8 mouse cellular contexts compared by ENCODE assay signal in genomic region chr2:73428803-73429468, GRCm38 (mm10). TPM values are rescaled to one million over a fixed set of nuclear protein-coding genes. Genes with fewer than 3 reads are reported as not detected.
DNase-seq lines count a peak whose midpoint lies in the region; ATAC-seq and TF ChIP-seq lines count a peak whose summit lies in the region.
"Had no signal": no experiment of that assay in that cellular context is flagged by ENCODE, and none has a peak within 500 bp of the region (broad histone marks: within the 10 kb centered on the region; RNA-seq: fewer than 3 reads in every experiment).

No protein-coding gene starts in this region.

- no peak overlapping the region for H3K9ac ChIP-seq in embryonic facial prominence, embryonic 12.5 days
- no peak overlapping the region for H3K9ac ChIP-seq in stomach, postnatal 0 days (ENCODE audit: low read length)
- no peak overlapping the region for H3K9ac ChIP-seq in midbrain, embryonic 11.5 days (ENCODE audit: low read length)

- H3K9me3 ChIP-seq in embryonic facial prominence, embryonic 12.5 days = no peaks in the 10 kb centered on the region
- no peaks in the 10 kb centered on the region for H3K9me3 ChIP-seq in stomach, postnatal 0 days (ENCODE audit: control insufficient read depth, low read length)
- H3K9me3 ChIP-seq in midbrain, embryonic 11.5 days (ENCODE audit: control insufficient read depth, low read length) = no peaks in the 10 kb centered on the region

- peaks cover 13% of the 10 kb centered on the region for H3K4me1 ChIP-seq in embryonic facial prominence, embryonic 12.5 days
- H3K4me1 ChIP-seq in stomach, postnatal 0 days (replicated peaks; ENCODE audit: control insufficient read depth, insufficient read depth) = no peaks in the 10 kb centered on the region
- no peaks in the 10 kb centered on the region for H3K4me1 ChIP-seq in midbrain, embryonic 11.5 days (ENCODE audit: control insufficient read depth, insufficient read depth, low read length)

- TF ChIP-seq EP300 in stomach, postnatal 0 days (optimal IDR thresholded peaks at IDR 0.05) = no peak

- peaks cover 12% of the 10 kb centered on the region for H3K36me3 ChIP-seq in embryonic facial prominence, embryonic 12.5 days
- H3K36me3 ChIP-seq in stomach, postnatal 0 days (ENCODE audit: control insufficient read depth, insufficient read depth, low read length) = peaks cover 1% of the 10 kb centered on the region; the same call in 1 of the 2 replicates
- H3K36me3 ChIP-seq in midbrain, embryonic 11.5 days (ENCODE audit: control insufficient read depth, insufficient read depth, low read length) = peaks cover 2% of the 10 kb centered on the region; the same call in 1 of the 2 replicates

- no peaks in the 10 kb centered on the region for H3K27me3 ChIP-seq in embryonic facial prominence, embryonic 12.5 days
- H3K27me3 ChIP-seq in stomach, postnatal 0 days (ENCODE audit: control insufficient read depth, insufficient read depth, low read length) = no peaks in the 10 kb centered on the region
- H3K27me3 ChIP-seq in midbrain, embryonic 11.5 days (ENCODE audit: control insufficient read depth, insufficient read depth, low read length) = no peaks in the 10 kb centered on the region

- 60% methylated on average over 21 of the region's 21 CpGs for WGBS in embryonic facial prominence, embryonic 12.5 days
- 63% methylated on average over 21 of the region's 21 CpGs for WGBS in stomach, postnatal 0 days
- 78% methylated on average over 21 of the region's 21 CpGs for WGBS in midbrain, embryonic 11.5 days

- peak; percentile 72 for DNase-seq in right cerebral cortex, adult 18-20 months
- no peak for DNase-seq in right cerebral cortex, postnatal 14 days
- DNase-seq in left cerebral cortex, adult 2 months (ENCODE audit: extremely low spot score in 1 of 2, low spot score in 2 of 2) = peak; percentile 44 to 56
- DNase-seq in stomach, postnatal 0 days (ENCODE audit: low spot score) = no peak
- DNase-seq in midbrain, embryonic 11.5 days (ENCODE audit: low spot score, missing footprints) = no peak
- DNase-seq in thymus, postnatal 36 days = no peak

- peak overlapping the region; percentile 2; the same call in 1 of the 2 replicates for H3K27ac ChIP-seq in embryonic facial prominence, embryonic 12.5 days
- H3K27ac ChIP-seq in left cerebral cortex, adult 2 months = peak overlapping the region; percentile 9; the same call in 1 of the 2 replicates
- no peak overlapping the region; the same call in 1 of the 2 replicates for H3K27ac ChIP-seq in stomach, postnatal 0 days (replicated peaks)
- H3K27ac ChIP-seq in midbrain, embryonic 11.5 days (ENCODE audit: low read depth, low read length) = no peak overlapping the region
- H3K27ac ChIP-seq: macrophage had no signal

- TF ChIP-seq CTCF in left cerebral cortex, adult 2 months (IDR thresholded peaks at IDR 0.05) = no peak
- no peak for TF ChIP-seq CTCF in stomach, postnatal 0 days (IDR thresholded peaks at IDR 0.05; ENCODE audit: low read depth)

- H3K4me3 ChIP-seq in embryonic facial prominence, embryonic 12.5 days = no peak overlapping the region
- no peak overlapping the region for H3K4me3 ChIP-seq in left cerebral cortex, adult 2 months
- no peak overlapping the region for H3K4me3 ChIP-seq in stomach, postnatal 0 days (ENCODE audit: low read depth, low read length)
- H3K4me3 ChIP-seq in midbrain, embryonic 11.5 days (ENCODE audit: low read depth, low read length) = no peak overlapping the region

- intact Hi-C loops in left cerebral cortex, adult 2 months (cut with DNase I) = no loop called here

- no peak for ATAC-seq in embryonic facial prominence, embryonic 12.5 days (ENCODE audit: insufficient number of reproducible peaks, insufficient read depth, low FRiP score, low TSS enrichment)
- ATAC-seq in stomach, postnatal 0 days (ENCODE audit: low FRiP score, low TSS enrichment) = peak; percentile 62; the same call in 1 of the 2 replicates
- no peak for ATAC-seq in midbrain, embryonic 11.5 days (ENCODE audit: low FRiP score)

- H3K4me2 ChIP-seq in embryonic facial prominence, embryonic 12.5 days (replicated peaks) = no peak overlapping the region
- H3K4me2 ChIP-seq in stomach, postnatal 0 days (replicated peaks; ENCODE audit: low read depth) = no peak overlapping the region
- H3K4me2 ChIP-seq in midbrain, embryonic 11.5 days = no peak overlapping the region

RNA-seq across cellular contexts. Expression of gene Gpr155, which starts 42.6 kb away (rescaled TPM):
- 7.1 and 7.5 TPM in 2 replicates for polyA plus RNA-seq in embryonic facial prominence, embryonic 12.5 days (2016; fragmentation: Nextera tagmentation; extraction: Ambion mirVana)
- total RNA-seq in left cerebral cortex, adult 2 months (2021) = 10 to 100 TPM; 32.1 to 32.9 TPM
- 11.6 and 11.8 TPM in 2 replicates for polyA plus RNA-seq in stomach, postnatal 0 days (2015; fragmentation: Nextera tagmentation; extraction: Ambion mirVana)
- 3.0 and 4.3 TPM in 2 replicates for polyA plus RNA-seq in midbrain, embryonic 11.5 days (2014; fragmentation: Nextera tagmentation; extraction: Ambion mirVana)

Comparison
In these comparisons a context has a peak if more than half of its experiments do, and no peak if none do; other contexts are left out.
1. DNase-seq: peak in right cerebral cortex, adult 18-20 months (single experiment) and left cerebral cortex, adult 2 months (2 of 2); none in right cerebral cortex, postnatal 14 days (single experiment), stomach, postnatal 0 days (single experiment), midbrain, embryonic 11.5 days (single experiment) and thymus, postnatal 36 days (0 of 2).
2. H3K27ac ChIP-seq: peak in embryonic facial prominence, embryonic 12.5 days (single experiment) and left cerebral cortex, adult 2 months (single experiment); none in stomach, postnatal 0 days (single experiment) and midbrain, embryonic 11.5 days (single experiment).